Mouse (Mus musculus): Measurements from ENCODE around the gene Kmt2a. TPM values are rescaled to one million over a fixed set of nuclear protein-coding genes. Genes with fewer than 3 reads are reported as not detected.
A peak's percentile ranks its signal among the peaks of the same experiment; 100 is the strongest.

The Kmt2a gene
- polyA plus RNA-seq (2012; rRNA removed), result 12.9 and 19.1 TPM in 2 replicates

DNA sequence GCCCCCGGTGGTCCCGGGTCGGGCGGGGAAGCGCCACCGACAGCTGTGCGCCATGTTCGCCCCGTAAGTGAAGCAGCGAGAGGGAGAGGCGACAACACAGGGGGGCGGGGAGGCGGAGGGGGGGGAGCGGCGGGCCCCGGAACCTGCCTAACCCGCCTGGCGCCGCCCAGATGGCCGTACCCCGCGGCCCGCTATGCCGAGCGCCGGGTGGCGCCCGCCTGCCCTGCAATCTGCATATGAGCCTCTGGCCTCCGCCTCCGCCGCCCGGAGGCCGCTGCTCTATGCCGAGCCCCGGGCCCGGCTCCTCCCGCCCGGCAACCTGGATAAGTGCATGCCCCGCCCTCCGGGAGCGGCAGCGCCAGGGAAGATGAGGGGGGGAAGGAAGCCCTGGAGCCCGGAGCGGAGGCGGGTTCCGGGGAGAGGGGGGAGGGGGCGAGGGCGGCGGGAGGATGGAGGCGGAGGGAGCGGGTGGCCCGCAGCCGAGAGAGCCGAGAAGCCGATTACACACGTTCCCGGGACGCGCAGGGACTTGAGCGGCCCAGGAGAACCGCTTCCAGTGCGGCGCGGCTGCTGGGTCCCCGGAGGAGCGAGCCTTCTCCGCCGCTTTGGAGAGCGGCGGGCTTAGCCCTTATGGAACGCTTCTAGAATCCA, at the start of gene Kmt2a:
Kmt2a (minus strand) TSS at position 76 of the 651 bp plus-strand sequence.
- no peak for DNase-seq (ENCODE audit: low read depth)

DNA sequence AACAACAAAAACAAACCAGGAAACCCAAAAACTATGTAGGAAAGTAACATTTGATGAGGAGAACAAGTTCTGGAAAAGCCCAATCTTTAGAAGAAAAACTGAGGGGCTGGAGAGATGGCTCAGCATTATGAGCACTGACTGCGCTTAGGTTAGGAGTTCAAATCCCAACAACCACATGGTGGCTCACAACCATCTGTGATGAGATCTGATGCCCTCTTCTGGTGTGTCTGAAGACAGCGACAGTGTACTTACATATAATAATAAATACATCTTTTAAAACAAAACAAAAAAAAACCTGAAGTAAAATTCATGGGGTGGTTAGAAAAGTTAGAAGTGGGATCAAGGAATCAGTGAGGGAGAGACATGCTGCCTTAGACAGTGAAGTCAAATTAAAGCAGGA, 40.4 kb upstream of the Kmt2a start:
- DNase-seq (ENCODE audit: low read depth), result no peak

- no peak for DNase-seq (ENCODE audit: low read depth)
Observed at GRCm38 (mm10) chr9:44921123-44921468, 40.0 kb upstream of the Kmt2a start.

DNA sequence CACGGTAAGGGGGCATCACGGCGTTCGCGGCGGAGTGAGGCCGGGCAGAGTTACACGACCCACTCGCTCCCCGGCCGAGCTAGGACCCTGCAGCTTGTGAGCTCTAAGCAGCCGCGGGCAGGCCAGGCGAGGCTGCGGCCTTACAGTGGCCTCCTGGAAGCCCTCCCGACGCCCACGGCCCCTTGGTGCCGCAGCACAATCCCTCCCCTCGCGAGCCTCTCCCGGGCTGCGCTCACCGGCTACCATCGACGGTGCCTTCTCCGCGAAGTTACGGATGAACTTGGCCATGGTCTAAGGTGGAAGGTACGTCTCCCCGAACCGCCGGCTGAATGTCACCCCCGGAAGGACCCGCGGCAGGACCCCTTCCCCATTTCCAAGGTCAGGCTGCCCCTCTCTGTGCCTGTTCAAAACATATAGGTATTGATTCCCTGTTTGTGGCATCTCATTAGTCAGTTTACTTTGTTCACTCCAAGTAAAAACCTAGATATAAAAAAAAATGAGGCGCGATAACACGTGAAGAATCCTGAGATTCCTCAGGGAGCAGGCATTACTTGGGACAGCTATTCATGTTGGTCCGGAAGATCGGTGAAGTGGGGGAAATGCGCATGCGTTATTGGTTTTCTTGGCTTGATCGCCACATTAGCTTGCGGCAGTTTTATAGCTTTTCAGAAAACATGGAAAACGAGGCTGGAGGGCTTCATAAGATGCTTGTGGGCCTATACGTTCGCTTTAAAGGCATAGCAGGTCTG, 39.5 kb upstream of the Kmt2a start, which contains the start of gene Atp5l:
Atp5l (minus strand) TSS at position 369 of the 749 bp plus-strand sequence.
- DNase-seq (ENCODE audit: low read depth), result peak; percentile 91

DNA sequence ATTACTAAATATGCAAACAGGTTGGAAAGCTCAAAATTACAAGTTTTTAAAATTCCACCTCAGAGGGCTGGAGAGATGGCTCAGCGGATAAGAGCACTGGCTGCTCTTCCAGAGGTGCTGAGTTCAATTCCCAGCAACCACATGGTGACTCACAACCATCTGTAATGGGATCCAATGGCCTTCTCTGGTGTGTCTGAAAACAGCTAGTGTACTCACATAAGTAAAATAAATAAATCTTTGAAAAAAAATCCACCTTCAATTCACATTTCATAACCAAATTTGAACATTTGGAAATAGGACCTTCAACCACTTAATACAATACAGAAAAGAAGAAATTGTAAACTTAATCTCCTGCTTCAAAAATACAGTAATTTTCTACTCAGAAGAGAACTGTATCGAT, 38.5 kb upstream of the Kmt2a start:
- no peak for DNase-seq (ENCODE audit: low read depth)

GRCm38 (mm10) chr9:44916196-44916595, 35.1 kb upstream of the Kmt2a start:
- DNase-seq (ENCODE audit: low read depth), result no peak

DNA sequence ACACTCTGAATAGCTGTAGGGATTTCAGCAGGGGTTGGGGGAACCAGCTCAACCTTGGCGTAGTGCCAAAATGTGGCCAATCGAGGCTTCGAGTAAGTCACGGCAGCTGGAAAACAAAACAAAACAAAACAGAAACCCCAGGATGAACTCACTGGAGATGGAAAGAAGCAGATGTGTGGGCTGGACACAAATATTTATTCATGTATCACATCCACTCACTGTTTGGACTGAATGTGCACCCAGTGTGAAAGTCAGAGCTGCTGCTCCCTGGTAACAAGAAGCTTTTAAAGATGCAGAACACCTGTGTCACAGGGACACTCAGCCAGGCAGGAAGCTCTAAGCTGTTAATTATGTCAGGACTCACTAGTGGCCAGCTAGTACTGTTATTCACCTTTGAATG, 33.6 kb upstream of the Kmt2a start:
- no peak for DNase-seq (ENCODE audit: low read depth)

- DNase-seq (ENCODE audit: low read depth), result no peak
Observed at GRCm38 (mm10) chr9:44911365-44911764, 30.3 kb upstream of the Kmt2a start.

DNA sequence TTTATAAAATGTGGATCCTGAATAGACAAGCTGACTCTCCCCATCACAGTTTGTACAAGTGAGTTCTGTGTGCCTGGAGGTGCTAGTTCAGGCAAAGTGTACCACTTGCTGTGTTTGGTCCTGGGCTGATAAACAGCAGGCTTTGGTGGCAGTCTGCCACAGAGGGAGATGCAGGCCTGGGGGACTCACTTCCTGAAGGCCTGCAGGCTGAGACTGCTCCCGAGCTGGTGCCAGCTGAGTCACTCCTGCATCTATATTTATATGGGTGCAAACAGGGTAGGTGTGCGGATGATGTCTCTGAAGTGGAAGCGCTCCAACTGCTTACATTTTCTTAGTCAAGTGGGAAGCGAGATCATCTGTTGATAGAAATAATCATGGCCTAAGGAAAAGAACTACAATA, 24.5 kb upstream of the Kmt2a start:
- DNase-seq (ENCODE audit: low read depth), result no peak

- no peak for DNase-seq (ENCODE audit: low read depth)
Observed at GRCm38 (mm10) chr9:44904964-44905363, 23.9 kb upstream of the Kmt2a start.

DNA sequence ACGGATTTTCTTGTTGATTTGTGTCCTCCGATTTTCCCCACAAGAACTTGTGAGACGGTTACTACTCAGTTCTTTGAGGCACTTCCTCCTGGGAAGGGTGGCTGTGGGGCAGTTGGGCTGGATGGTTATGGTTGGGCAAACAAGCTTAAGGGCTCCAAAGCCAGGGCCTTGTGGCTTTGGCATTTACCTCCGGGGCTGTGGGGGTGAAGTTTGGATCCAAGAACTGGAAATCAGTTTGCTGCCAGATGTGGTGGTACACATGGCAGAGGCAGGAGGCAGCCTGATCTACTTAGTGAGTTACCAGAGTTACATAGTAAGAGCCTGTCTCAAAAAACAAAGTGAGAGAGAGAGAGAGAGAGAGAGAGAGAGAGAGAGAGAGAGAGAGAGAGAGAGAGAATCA, 22.8 kb upstream of the Kmt2a start:
- DNase-seq (ENCODE audit: low read depth), result no peak

DNA sequence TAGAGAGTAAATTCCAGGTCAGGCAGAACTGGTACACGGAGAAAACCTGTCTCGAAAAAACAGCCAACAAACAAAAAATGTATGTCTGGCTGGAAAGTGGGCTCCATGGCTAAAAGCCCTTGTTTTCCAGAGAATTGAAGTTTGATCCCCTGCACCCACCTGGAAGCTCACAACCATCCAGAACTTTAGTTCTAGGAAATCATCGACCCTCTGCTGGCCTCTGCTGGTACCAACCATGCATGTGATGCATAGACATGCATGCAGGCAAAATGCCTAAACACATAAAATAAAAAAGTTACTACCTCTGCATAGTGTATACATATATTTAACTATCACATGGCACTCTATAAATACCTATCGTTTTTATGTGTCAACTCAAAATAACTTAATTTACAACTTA, 19.3 kb upstream of the Kmt2a start:
- DNase-seq (ENCODE audit: low read depth), result no peak

DNA sequence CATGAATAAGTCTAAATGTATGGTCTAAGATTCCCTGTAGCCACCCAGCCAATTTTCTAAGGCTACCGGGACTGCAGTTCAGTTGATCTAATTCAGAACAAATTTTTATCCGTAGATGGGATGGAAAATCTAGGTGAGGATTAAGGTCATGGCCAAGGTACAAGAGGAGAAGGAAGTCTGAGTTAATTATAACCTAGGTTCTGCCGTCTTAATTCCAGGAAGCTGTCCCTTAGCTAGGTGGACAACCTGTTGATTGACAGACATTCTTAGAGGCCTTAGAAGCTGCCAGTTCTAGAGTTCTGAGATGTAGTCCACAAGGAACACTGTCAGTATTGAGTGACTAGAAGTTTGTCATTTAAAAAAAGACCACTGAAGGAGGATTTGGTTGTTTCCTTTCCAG, 18.6 kb upstream of the Kmt2a start:
- no peak for DNase-seq (ENCODE audit: low read depth)

DNA sequence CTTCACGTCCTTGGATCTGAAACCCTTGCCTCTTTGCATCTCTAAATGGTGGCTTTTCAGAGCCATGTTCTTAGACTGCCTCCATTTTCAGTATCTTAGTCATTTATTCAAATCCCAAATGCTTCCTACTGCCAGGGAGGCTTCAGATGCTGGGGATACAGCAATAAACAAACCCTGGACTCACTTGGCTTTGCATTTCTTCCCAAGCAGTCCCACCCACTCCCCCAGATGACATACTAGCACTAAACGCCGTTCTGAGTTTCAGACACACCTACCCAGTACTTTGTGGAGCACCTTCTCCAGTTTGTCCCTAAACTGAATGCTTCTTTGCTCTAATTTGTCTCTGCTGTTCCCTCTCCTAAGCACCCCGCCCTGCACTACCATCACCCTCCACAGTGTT, 15.9 kb upstream of the Kmt2a start:
- DNase-seq (ENCODE audit: low read depth), result no peak

DNA sequence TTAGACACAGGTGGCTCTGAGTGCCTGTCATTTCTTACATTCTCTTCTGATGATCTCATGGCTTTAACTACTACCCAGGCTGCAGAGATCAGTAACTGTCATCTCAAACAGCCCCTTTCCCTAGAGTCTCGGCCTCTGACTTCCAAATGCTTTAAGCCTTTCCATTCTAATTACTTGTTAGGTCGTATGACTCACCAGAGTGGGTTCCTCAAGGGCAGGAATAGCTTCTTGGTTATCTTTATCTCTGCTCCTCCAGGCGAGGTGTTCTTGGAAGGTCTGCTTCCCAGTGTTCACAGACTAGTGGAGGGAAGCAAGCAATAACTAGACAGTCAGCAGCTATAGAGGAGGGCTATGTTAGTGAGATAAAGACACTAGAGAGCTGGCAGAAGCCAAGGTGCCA, 11.6 kb upstream of the Kmt2a start:
- DNase-seq (ENCODE audit: low read depth), result no peak

DNA sequence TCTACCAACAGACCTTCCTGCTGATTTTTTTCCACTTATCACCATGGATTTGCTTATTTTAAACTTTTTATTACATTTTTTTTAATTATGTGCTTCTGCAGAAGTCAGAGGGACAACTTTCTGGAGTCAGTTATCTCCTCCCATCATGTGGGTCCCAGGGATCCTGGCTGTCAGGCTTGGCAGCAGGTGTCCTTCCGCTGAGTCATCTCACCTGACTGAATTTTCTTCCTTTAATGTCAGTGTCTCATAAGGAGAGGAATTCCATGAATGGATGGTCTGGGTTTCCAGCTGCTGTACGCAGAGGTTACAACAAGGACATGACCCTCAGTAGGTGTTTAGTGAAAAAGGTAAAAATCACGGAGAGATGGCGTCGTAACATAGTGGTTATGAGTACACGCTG, 10.1 kb upstream of the Kmt2a start:
- DNase-seq (ENCODE audit: low read depth), result no peak

GRCm38 (mm10) chr9:44890122-44890521, 9.0 kb upstream of the Kmt2a start:
- DNase-seq (ENCODE audit: low read depth), result no peak

DNA sequence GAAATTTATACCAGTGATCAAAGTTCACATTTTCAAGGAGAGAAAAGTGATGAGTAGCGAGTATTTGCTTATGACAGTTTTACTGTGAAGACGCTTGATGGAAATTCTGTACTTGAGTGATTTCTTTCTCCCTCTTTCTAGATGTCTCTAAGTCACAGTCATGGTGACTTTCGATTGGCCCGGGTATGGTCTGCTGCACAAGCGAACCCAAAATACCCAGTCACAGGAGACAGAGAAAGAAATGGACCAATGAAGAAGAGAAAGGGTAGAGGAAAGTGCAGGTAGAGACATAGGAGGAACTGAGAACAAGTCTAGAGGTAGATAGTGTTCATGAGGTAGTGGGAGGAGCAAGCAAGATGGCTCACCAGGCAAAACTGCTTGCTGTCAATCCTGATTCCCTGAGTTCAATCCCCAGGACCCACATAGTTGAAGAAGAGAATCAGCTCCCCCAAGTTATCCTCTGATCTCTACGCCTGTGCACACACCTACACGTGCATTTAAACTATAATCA, 7.1 kb upstream of the Kmt2a start:
- no peak for DNase-seq (ENCODE audit: low read depth)

- no peak for DNase-seq (ENCODE audit: low read depth)
Observed at GRCm38 (mm10) chr9:44882981-44883569, 2.0 kb upstream of the Kmt2a start.

- no peak for DNase-seq (ENCODE audit: low read depth)
Observed at GRCm38 (mm10) chr9:44882436-44882980, 1.4 kb upstream of the Kmt2a start.

- no peak for DNase-seq (ENCODE audit: low read depth)
Observed at GRCm38 (mm10) chr9:44881941-44882435, 892 bp upstream of the Kmt2a start.

- DNase-seq (ENCODE audit: low read depth), result no peak
Observed at GRCm38 (mm10) chr9:44880309-44881081, 601 bp downstream of the Kmt2a start.
